ENCODE assay signal across 10 mouse cellular contexts in the genomic region with DNA sequence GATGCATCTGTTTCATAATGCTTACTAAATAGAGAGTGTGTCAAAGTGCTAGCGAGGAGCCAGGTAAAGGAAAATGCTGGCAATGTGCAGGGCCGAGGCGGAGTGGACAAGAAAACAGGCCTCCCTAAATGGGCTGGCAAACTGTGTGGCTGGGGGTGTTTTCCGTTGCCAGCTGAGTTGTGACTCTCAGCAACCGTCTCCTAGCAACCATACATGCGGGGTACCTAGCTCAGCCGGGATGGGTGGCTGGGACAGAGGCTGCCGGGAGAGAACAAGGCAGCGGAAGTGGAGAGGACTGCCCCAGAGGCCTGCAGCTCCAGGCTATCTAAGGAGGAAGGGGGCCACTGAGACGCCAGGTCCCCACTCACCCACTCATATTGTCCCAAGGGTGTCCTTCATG.
DNase-seq lines count a peak whose midpoint lies in the region; TF ChIP-seq lines count a peak whose summit lies in the region.
"Had no signal": no experiment of that assay in that cellular context is flagged by ENCODE, and none has a peak within 500 bp of the region (broad histone marks: within the 10 kb centered on the region; RNA-seq: fewer than 3 reads in every experiment).

No protein-coding gene starts in this region.

- no peak for TF ChIP-seq CTCF in thymus, adult 2 months (IDR thresholded peaks at IDR 0.05; ENCODE audit: borderline replicate concordance, control insufficient read depth, extremely low read depth, insufficient read depth, low read length, poor library complexity)

- peak; percentile 8 for DNase-seq in embryo, embryonic 11.5 days (ENCODE audit: low read depth, low spot score)
- DNase-seq in frontal cortex, postnatal 36 days (ENCODE audit: low spot score in 2 of 2) = peak; percentile 77 to 80
- DNase-seq in left cerebral cortex, postnatal 10 days (ENCODE audit: extremely low spot score in 1 of 2, low spot score in 2 of 2) = peak; percentile 44 to 57
- DNase-seq in retina, embryonic 14.5 days (ENCODE audit: low spot score) = peak; percentile 75
- DNase-seq in urinary bladder, adult 18-20 months (ENCODE audit: low spot score in 2 of 2) = no peak
- no peak for DNase-seq in natural killer cell, adult 2 months (ENCODE audit: low spot score in 2 of 2)
- DNase-seq in thymus, adult 2 months = no peak
- DNase-seq in spleen, postnatal 4 days (ENCODE audit: low spot score in 2 of 2) = no peak
- DNase-seq: lung, postnatal 14 days had no signal

- H3K4me3 ChIP-seq in thymus, adult 2 months (ENCODE audit: control insufficient read depth, insufficient read depth, low read length) = no peak overlapping the region

- H3K27me3 ChIP-seq in thymus, adult 2 months (ENCODE audit: control insufficient read depth, insufficient read depth, low read length) = no peaks in the 10 kb centered on the region

- 58% methylated on average over 10 of the region's 10 CpGs for WGBS in thymus, adult 2 months

- no peaks in the 10 kb centered on the region for H3K4me1 ChIP-seq in thymus, adult 2 months (replicated peaks; ENCODE audit: control insufficient read depth, insufficient read depth, low read length)

- no peak for TF ChIP-seq POLR2A in thymus, adult 2 months (IDR thresholded peaks at IDR 0.05; ENCODE audit: control insufficient read depth, extremely low read depth, insufficient read depth, low read length, poor library complexity)

- intact Hi-C loops in left cerebral cortex, postnatal 10 days (cut with DNase I) = no loop called here

- no peak overlapping the region for H3K27ac ChIP-seq in thymus, adult 2 months (ENCODE audit: control insufficient read depth, insufficient read depth, low read length)
- H3K27ac ChIP-seq: kidney, postnatal 0 days had no signal

- no peaks in the 10 kb centered on the region for H3K36me3 ChIP-seq in thymus, adult 2 months (ENCODE audit: control insufficient read depth, insufficient read depth, low read length)

Comparison
In these comparisons a context has a peak if more than half of its experiments do, and no peak if none do; other contexts are left out.
1. DNase-seq: peak in embryo, embryonic 11.5 days (single experiment), frontal cortex, postnatal 36 days (2 of 2), left cerebral cortex, postnatal 10 days (2 of 2) and retina, embryonic 14.5 days (single experiment); none in urinary bladder, adult 18-20 months (0 of 2), natural killer cell, adult 2 months (0 of 2), thymus, adult 2 months (single experiment) and spleen, postnatal 4 days (0 of 2).